Mouse (Mus musculus) C3H10T1/2 (cell line): Measurements from ENCODE around the gene Atp10a. TPM values are rescaled to one million over a fixed set of nuclear protein-coding genes. Genes with fewer than 3 reads are reported as not detected.

Experiments
- polyA plus RNA-seq, 2 experiments: library from polyadenylated mRNA; unstranded; fragments of >200 nt; fragmentation: generic; extraction: Trizol; gene quantifications; one replicate each; pipeline ENCODE4 v1.2.1; 2012; ENCODE audit warnings: missing spikeins in 2 of 2

Atp10a gene
- 1 to 10 TPM; 2.2 to 2.6 TPM for polyA plus RNA-seq

GRCm38 (mm10) chr7:58655866-58656265 lies at the start of gene Atp10a:
TSS of gene Atp10a (plus strand) at chr7:58656166.

